Mouse (Mus musculus): ENCODE data around the gene Gm20479. TPM values are rescaled to one million over a fixed set of nuclear protein-coding genes. Genes with fewer than 3 reads are reported as not detected.

Gene Gm20479
- total and polyA plus RNA-seq, 3 experiments: 2.7 TPM; not detected in 2

GRCm38 (mm10) chr7:27355745-27356240, 1.4 kb downstream of the Gm20479 start, which contains the start of gene Shkbp1 (continued):
- TF ChIP-seq MEF2A (IDR thresholded peaks at IDR 0.05; ENCODE audit: extremely low read depth, insufficient replicate concordance, low read depth, low read length, poor library complexity, severe bottlenecking) (no peak), KAT2A (conservative IDR thresholded peaks at IDR 0.05; ENCODE audit: low read depth, low read length) (no peak), MXI1 (IDR thresholded peaks at IDR 0.05; ENCODE audit: low read depth, low read length) (0 out of 2 replicates have a peak, but pooled peaks have one; percentile 39), ZKSCAN1 (IDR thresholded peaks at IDR 0.05; ENCODE audit: low read depth, low read length) (no peak), MAZ (IDR thresholded peaks at IDR 0.05; ENCODE audit: low read depth, low read length) (peak; percentile 91), SIN3A (IDR thresholded peaks at IDR 0.05; ENCODE audit: low read length) (0 out of 2 replicates have a peak, but pooled peaks have one; percentile 63), ZC3H11A (IDR thresholded peaks at IDR 0.05; ENCODE audit: low read depth, low read length) (no peak), TAL1 (IDR thresholded peaks at IDR 0.05; ENCODE audit: low read length) (no peak), HCFC1 (IDR thresholded peaks at IDR 0.05; ENCODE audit: low read depth, low read length) (peak; percentile 78), E2F4 (IDR thresholded peaks at IDR 0.05; ENCODE audit: borderline replicate concordance, low read depth, low read length) (no peak), USF1 (IDR thresholded peaks at IDR 0.05; ENCODE audit: low read depth, low read length) (0 out of 2 replicates have a peak, but pooled peaks have one; percentile 8), EP300 (IDR thresholded peaks at IDR 0.05; ENCODE audit: low read depth in 1 of 2, low read length in 2 of 2) (0 out of 4 replicates have a peak, but pooled peaks of 1 of the 2 experiments have one; percentile 9), MYB (IDR thresholded peaks at IDR 0.05; ENCODE audit: low read depth, low read length) (no peak), TBP (IDR thresholded peaks at IDR 0.05; ENCODE audit: low read depth, low read length) (peak; percentile 35; the same call in 1 of the 2 replicates), POLR2AphosphoS5 (IDR thresholded peaks at IDR 0.05; ENCODE audit: borderline replicate concordance, low read depth, low read length) (no peak)

- peak; percentile 50 for DNase-seq (ENCODE audit: low read depth, low spot score)
- H3K36me3 ChIP-seq (ENCODE audit: control insufficient read depth in 1 of 2, insufficient read depth in 2 of 2, low read length in 2 of 2): peaks cover 0 to 13% of the 10 kb centered on the region in 2 experiments; a peak in 2 of 4 replicates
- TF ChIP-seq CHD2 (IDR thresholded peaks at IDR 0.05; ENCODE audit: low read length): no peak
- peak overlapping the region; percentile 69 for H3K9ac ChIP-seq (ENCODE audit: control insufficient read depth, low read depth, low read length, poor library complexity, severe bottlenecking)
- peaks cover 4 to 13% of the 10 kb centered on the region in 2 experiments for H3K4me1 ChIP-seq (ENCODE audit: control insufficient read depth in 1 of 2, insufficient read depth in 2 of 2, low read length in 2 of 2)
- no peaks in the 10 kb centered on the region for H3K27me3 ChIP-seq (ENCODE audit: control insufficient read depth in 1 of 2, insufficient read depth in 2 of 2, low read length in 2 of 2)
- H3K9me3 ChIP-seq (replicated peaks; ENCODE audit: insufficient read depth, low read length): no peaks in the 10 kb centered on the region
- peak overlapping the region; percentile 58 to 96 for H3K4me3 ChIP-seq (ENCODE audit: control insufficient read depth in 1 of 2, insufficient read depth in 1 of 2, low read depth in 2 of 2, low read length in 2 of 2)
- H3K79me2 ChIP-seq (ENCODE audit: control insufficient read depth, insufficient read depth, low read length, poor library complexity): peaks cover 3% of the 10 kb centered on the region; the same call in 1 of the 2 replicates
- peak overlapping the region; percentile 71 for H3K27ac ChIP-seq (ENCODE audit: control insufficient read depth, low read depth, low read length)
Observed at GRCm38 (mm10) chr7:27355261-27355660, 2.0 kb downstream of the Gm20479 start.

GRCm38 (mm10) chr7:27354783-27355182, 2.4 kb downstream of the Gm20479 start:
- DNase-seq (ENCODE audit: low read depth, low spot score): peak; percentile 39
- Histone ChIP-seq H3K9ac (ENCODE audit: control insufficient read depth, low read depth, low read length, poor library complexity, severe bottlenecking) (peak overlapping the region; percentile 69), H3K36me3 (ENCODE audit: control insufficient read depth in 1 of 2, insufficient read depth in 2 of 2, low read length in 2 of 2) (peaks cover 0 to 13% of the 10 kb centered on the region in 2 experiments; a peak in 2 of 4 replicates), H3K9me3 (replicated peaks; ENCODE audit: insufficient read depth, low read length) (no peaks in the 10 kb centered on the region), H3K27ac (ENCODE audit: control insufficient read depth, low read depth, low read length) (peak overlapping the region; percentile 71), H3K79me2 (ENCODE audit: control insufficient read depth, insufficient read depth, low read length, poor library complexity) (peaks cover 3% of the 10 kb centered on the region; the same call in 1 of the 2 replicates), H3K27me3 (ENCODE audit: control insufficient read depth in 1 of 2, insufficient read depth in 2 of 2, low read length in 2 of 2) (no peaks in the 10 kb centered on the region), H3K4me1 (ENCODE audit: control insufficient read depth in 1 of 2, insufficient read depth in 2 of 2, low read length in 2 of 2) (peaks cover 4 to 13% of the 10 kb centered on the region in 2 experiments), H3K4me3 (ENCODE audit: control insufficient read depth in 1 of 2, insufficient read depth in 1 of 2, low read depth in 2 of 2, low read length in 2 of 2) (peak overlapping the region; percentile 58 to 96)
- TF ChIP-seq ZKSCAN1 (IDR thresholded peaks at IDR 0.05; ENCODE audit: low read depth, low read length): no peak
- TF ChIP-seq ETS1 (IDR thresholded peaks at IDR 0.05; ENCODE audit: low read depth, low read length): 0 out of 2 replicates have a peak, but pooled peaks have one; percentile 16
- TF ChIP-seq CHD2 (IDR thresholded peaks at IDR 0.05; ENCODE audit: low read length): no peak
- TF ChIP-seq TCF12 (IDR thresholded peaks at IDR 0.05; ENCODE audit: low read depth, low read length): peak; percentile 52; the same call in 1 of the 2 replicates
- peak; percentile 3; the same call in 1 of the 2 replicates for TF ChIP-seq BHLHE40 (IDR thresholded peaks at IDR 0.05; ENCODE audit: borderline replicate concordance, low read depth, low read length)
- no peak for TF ChIP-seq USF2 (IDR thresholded peaks at IDR 0.05; ENCODE audit: borderline replicate concordance in 1 of 2, insufficient read depth in 1 of 2, low read depth in 1 of 2, low read length in 2 of 2)
- TF ChIP-seq RAD21 (IDR thresholded peaks at IDR 0.05; ENCODE audit: low read depth, low read length): no peak
- no peak for TF ChIP-seq MYB (IDR thresholded peaks at IDR 0.05; ENCODE audit: low read depth, low read length)
- TF ChIP-seq GATA1 (IDR thresholded peaks at IDR 0.05; ENCODE audit: low read depth, low read length): peak; percentile 66

Data from MEL (cell line).